Mouse (Mus musculus): ENCODE data around the gene Olfr311. TPM values are rescaled to one million over a fixed set of nuclear protein-coding genes. Genes with fewer than 3 reads are reported as not detected.
"Not testable (repeated sequence)": the region's sequence is repeated elsewhere in the genome, so short reads cannot be mapped to it uniquely, and the experiment has no call there.

Gene Olfr311
- not detected for total RNA-seq (2021)
- long read RNA-seq, experiment 1 = 0 reads
- long read RNA-seq, experiment 2 = 0 reads

DNA sequence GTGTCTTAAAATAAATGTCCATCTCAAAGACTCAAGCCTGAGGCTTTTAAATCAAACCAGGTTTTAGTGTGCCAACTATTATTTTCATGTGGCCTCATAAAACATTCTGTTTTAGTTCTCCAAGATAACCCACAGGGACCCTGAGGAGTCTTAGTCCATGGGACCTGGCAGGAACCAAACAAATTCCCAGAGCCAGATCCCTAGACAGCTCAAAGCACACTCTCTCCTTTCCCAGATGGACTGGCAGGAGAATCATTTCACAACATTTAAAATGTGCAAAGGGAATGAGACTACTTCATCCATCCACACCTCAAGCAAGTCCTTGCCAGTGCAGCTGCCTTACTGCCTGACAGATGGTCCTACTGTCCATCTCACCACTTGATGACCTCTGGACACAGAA, at the start of gene Olfr311:
Olfr311 (plus strand) TSS at position 301 of the 400 bp plus-strand sequence.
- intact Hi-C loops (cut with DNase I); DNase-seq: not testable (repeated sequence)

- DNase-seq = no peak
- intact Hi-C loops (cut with DNase I) = no loop called here
These were observed 49.5 kb upstream of the Olfr311 start for GRCm38 (mm10) chr11:58789532-58789931.

- no peak for DNase-seq
- intact Hi-C loops (cut with DNase I) = no loop called here
These were observed 49.0 kb upstream of the Olfr311 start for GRCm38 (mm10) chr11:58790053-58790452.

- DNase-seq = no peak
- intact Hi-C loops (cut with DNase I) = no loop called here
These were observed 48.4 kb upstream of the Olfr311 start for GRCm38 (mm10) chr11:58790646-58791045.

GRCm38 (mm10) chr11:58795856-58796255, 43.2 kb upstream of the Olfr311 start:
- intact Hi-C loops (cut with DNase I) = no loop called here
- no peak for DNase-seq

DNA sequence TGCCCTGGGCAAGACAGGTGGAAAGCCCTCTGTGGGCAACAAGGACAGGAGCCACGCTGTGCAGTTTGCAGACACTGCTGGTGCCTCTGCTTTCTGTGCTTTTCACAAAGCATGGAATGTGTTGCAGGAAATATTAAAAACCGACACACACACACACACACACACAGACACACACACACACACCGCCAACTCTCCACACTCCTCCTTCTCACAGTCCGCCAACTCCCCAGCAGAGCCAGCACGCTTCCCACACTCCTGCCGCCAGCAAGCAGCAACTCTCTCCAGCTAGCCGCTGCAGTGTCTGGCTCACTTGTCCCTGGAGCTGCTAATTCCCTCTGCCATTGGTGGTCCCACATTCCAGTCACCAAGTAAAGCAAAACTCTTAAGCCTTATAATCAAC, 42.2 kb upstream of the Olfr311 start:
- DNase-seq = no peak
- intact Hi-C loops (cut with DNase I) = no loop called here

DNA sequence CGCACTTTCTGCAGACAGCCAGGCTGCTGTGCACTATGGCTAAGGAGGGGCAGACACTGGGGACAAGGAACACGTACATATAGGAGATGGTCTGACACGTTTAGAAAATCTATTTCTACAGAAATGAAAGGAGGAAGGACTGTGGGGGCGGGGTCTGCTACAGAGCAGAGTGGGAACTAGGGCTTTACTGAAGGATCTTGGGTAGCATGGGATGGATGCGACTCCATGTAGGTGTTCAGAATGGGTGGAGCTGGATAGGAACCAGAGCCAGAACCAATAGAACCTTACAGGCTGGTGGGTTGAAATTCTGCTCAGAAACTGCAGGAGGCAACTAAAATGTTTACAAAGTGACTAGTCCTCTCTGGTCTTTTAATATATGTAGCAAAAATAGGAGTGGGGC, 39.3 kb upstream of the Olfr311 start:
- intact Hi-C loops (cut with DNase I) = no loop called here
- no peak for DNase-seq

- intact Hi-C loops (cut with DNase I) = no loop called here
- DNase-seq = no peak
These were observed 37.4 kb upstream of the Olfr311 start, which contains the start of gene Fam183b for GRCm38 (mm10) chr11:58801558-58802228. TSS of gene Fam183b (minus strand) at chr11:58801960.

DNA sequence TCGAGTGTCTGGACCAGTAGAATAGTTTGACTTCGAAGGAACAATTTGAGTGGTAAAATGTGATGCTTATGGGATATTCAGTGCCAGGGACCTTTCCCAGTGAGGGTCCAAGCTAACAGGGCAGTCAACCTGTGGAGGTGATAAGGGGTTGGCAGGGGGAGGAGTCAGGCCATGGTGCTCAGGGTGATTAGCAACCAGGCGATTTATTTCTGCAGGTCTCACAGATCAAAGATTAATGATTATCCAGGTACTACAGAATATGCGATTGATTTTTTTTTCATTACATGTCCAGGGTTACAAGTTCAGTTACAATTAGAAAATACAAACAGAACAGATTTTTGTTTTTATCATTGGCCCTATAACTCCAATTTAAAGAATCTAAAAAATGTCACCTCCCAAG, 35.2 kb upstream of the Olfr311 start:
- DNase-seq = no peak
- intact Hi-C loops (cut with DNase I) = no loop called here

DNA sequence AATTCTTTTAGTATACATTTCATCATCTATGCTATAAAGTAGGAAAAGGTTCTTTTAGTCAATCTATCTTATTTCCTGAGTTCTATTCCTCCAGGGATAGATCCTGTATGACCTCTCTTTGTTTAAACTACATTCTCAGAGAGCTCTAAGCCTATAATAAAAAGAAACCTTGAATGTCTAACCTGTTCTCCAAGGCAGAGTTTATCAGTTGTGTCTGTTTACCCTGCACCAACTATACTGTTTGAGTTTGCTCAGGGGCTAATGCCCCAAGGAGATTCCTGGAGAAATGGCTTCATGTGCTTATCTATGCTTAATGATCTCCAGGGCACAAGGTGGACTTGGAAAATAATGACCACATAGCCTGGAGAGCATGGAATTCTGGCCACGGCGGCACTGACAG, 34.7 kb upstream of the Olfr311 start:
- no peak for DNase-seq
- intact Hi-C loops (cut with DNase I) = no loop called here

GRCm38 (mm10) chr11:58812001-58812400, 27.1 kb upstream of the Olfr311 start:
- no peak for DNase-seq
- intact Hi-C loops (cut with DNase I) = no loop called here

DNA sequence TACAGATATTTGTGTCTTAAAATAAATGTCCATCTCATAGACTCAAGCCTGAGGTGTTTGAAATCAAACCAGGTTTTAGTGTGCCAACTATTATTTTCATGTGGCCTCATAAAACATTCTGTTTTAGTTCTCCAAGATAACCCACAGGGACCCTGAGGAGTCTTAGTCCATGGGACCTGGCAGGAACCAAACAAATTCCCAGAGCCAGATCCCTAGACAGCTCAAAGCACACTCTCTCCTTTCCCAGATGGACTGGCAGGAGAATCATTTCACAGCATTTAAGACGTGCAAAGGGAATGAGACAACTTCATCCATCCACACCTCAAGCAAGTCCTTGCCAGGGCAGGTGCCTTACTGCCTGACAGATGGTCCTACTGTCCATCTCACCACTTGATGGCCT, 24.4 kb upstream of the Olfr311 start, which contains the start of gene Olfr313:
Olfr313 (plus strand) TSS at position 301 of the 400 bp plus-strand sequence.
- DNase-seq; intact Hi-C loops (cut with DNase I): not testable (repeated sequence)

DNA sequence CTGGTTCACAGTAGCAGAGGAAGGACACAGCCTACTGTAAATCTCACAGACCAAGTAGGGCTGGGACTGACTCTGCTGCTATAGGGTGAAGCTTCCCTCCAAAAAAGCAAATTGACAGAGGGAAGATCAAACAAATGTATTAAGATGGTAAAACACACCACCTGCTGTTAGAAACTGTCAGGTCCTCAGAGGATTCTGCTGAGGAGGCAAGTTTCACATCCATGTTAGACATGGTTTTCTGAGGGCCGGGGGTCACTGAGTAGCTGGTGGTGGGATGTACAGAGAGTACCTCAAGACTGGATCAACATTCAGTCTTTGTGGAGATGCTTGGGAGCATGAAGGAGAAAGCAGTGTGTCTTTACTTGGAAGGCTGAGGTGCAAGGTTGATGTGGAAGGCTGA, 23.4 kb upstream of the Olfr311 start:
- intact Hi-C loops (cut with DNase I) = no loop called here
- no peak for DNase-seq

DNA sequence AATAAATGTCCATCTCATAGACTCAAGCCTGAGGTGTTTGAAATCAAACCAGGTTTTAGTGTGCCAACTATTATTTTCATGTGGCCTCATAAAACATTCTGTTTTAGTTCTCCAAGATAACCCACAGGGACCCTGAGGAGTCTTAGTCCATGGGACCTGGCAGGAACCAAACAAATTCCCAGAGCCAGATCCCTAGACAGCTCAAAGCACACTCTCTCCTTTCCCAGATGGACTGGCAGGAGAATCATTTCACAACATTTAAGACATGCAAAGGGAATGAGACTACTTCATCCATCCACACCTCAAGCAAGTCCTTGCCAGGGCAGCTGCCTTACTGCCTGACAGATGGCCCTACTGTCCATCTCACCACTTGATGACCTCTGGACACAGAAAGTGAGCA, 10.1 kb upstream of the Olfr311 start, which contains the start of gene Olfr312:
Olfr312 (plus strand) TSS at position 301 of the 400 bp plus-strand sequence.
- intact Hi-C loops (cut with DNase I); DNase-seq: not testable (repeated sequence)

DNA sequence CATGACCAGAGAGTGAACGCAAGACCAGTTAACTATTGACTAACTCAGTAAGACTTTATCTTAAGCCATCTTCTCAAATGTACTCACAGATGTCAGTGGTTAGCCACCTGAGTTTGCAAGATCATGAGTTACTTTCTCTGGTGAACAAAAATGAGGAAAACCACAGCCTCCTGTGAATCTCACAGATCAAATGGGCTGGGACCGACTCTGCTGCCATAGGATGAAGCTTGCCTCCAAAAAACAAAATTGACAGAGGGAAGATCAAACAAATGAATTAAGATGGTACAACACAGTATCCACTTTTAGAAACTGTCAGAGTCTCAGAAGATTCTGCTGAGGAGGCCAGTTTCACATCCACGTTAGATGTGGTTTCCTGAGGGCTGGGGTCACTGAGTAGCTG, 9.3 kb upstream of the Olfr311 start:
- DNase-seq = no peak
- intact Hi-C loops (cut with DNase I) = no loop called here

DNA sequence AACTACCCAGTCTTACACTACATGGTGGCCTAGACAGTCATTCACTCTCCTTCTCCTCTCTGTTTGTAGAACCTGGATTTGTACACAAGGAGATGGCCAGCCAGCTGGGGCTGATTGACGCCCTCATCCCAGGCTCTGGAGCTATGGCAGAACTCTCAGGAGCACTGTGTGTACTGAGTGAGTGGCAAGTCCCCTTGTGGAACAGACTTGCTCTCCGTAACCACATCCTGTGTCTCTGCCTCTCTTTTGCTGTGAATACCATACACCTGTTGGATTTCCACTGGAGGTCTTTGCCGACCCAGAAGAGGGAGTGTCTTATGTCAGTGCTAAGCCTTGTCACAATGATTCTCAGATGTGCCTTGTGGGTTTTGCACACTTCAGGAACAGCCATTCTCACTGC, 6.5 kb upstream of the Olfr311 start:
- DNase-seq; intact Hi-C loops (cut with DNase I): not testable (repeated sequence)

GRCm38 (mm10) chr11:58846919-58847461, 7.9 kb downstream of the Olfr311 start, which contains the start of gene Gm12258:
TSS of gene Gm12258 (plus strand) at chr11:58847158.
- DNase-seq = peak; percentile 62 to 78

GRCm38 (mm10) chr11:58847636-58848035, 8.6 kb downstream of the Olfr311 start:
- intact Hi-C loops (cut with DNase I) = no loop called here
- no peak for DNase-seq

More at GRCm38 (mm10) chr11:58846919-58847461, 7.9 kb downstream of the Olfr311 start, which contains the start of gene Gm12258:
- intact Hi-C loops (cut with DNase I) = no loop called here

- DNase-seq = no peak
- intact Hi-C loops (cut with DNase I) = no loop called here
These were observed 10.7 kb downstream of the Olfr311 start for GRCm38 (mm10) chr11:58849731-58850130.

DNA sequence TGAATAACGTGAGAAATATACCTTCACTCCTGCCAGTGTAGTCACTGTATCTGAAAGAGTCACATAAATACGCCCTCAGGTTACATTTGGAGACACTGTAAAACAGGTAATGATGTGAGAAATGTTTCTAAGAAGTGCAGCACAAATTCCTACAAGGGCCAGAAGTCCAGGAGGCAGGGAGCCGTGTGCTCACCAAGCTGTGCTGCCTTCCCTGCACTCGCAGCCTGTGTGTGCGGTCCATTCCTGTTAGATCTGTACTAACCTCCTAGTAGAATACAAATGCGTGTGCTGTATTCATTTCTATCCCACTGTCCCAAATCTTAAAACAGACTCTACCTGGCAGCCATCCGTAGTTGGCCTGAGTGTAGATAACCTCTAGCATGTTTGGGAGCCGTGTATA, 21.7 kb downstream of the Olfr311 start:
- DNase-seq = no peak
- intact Hi-C loops (cut with DNase I) = no loop called here

DNA sequence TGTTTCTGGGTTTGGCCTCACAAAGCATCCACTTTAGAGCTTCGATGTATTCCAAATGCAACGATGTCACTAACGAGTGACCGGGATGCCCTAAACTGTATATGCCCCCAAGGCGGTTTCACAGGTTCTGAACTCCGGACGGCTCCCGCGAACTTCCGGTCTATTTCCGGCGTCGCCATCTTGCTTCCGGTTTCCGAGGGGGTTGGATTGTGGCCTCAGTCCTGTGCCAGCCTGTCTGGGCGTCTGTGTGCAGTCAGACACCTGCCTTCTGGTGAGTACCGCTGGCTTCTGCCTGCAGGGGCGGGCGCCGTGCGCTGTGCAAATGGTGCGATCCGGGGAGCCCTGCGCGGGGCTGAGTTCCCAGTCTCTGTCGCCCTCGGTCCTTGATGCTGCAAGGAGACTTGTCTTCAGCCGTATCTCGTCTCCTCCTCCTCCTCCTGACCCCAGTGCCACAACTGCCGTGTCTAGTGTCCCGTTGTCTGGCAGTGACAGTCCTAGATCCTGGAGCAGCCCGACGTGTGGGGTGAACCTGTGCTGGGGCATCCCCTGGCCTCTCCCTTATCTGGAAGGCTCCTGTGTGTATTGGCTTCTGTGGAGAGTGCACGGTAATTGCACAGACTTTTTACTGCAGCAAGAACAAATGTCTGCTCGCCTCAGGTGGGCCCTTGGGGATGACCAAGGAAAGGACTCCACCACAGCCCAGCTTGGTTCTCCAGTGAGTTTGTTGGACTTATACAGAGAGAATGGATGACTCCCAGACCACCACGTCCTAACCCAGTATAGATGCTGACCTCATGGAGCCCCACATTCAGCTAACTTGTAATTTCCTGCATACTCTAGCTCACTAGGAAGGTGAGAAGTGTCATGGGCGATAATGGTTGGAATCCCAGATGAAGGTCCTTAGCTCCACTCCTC, 28.2 kb downstream of the Olfr311 start, which contains the start of gene 2810021J22Rik:
2810021J22Rik (plus strand) TSS at position 178 of the 915 bp plus-strand sequence.
- DNase-seq = peak; percentile 53 to 54
- intact Hi-C loops (cut with DNase I) = no loop called here
